Mouse (Mus musculus) forebrain, embryonic 11.5 days (tissue): ENCODE measurements around the gene Olfr789. TPM values are rescaled to one million over a fixed set of nuclear protein-coding genes. Genes with fewer than 3 reads are reported as not detected.

Source experiments
- ATAC-seq: fragments of 200-750 bp; cut with Nextera tagmentation; replicated peaks from 2 replicates; pipeline ENCODE4 v1.8.0; 2017; ENCODE audit warnings: moderate TSS enrichment; ENCODE audit not compliant: low FRiP score
- DNase-seq: peaks from one replicate; pipeline ENCODE4 v3.0.0-alpha.2; 2017; ENCODE audit warnings: low spot score
- H3K27ac ChIP-seq: fragments of 300-500 bp; sonication (generic); 2 replicates; pipeline ENCODE4 v1.5.1; 2014; ENCODE audit warnings: low read depth, low read length
- H3K27me3 ChIP-seq: fragments of 300-500 bp; sonication (generic); 2 replicates; pipeline ENCODE4 v1.6.1; 2014; ENCODE audit warnings: mild to moderate bottlenecking, low read length, mixed read lengths; ENCODE audit not compliant: control insufficient read depth, insufficient read depth
- H3K36me3 ChIP-seq: fragments of 300-500 bp; sonication (generic); 2 replicates; pipeline ENCODE4 v1.6.1; 2014; ENCODE audit warnings: mild to moderate bottlenecking, low read length, moderate library complexity, mixed read lengths; ENCODE audit not compliant: control insufficient read depth, insufficient read depth
- H3K4me1 ChIP-seq: fragments of 300-500 bp; sonication (generic); replicated peaks from 2 replicates; pipeline ENCODE4 v1.6.1; 2014; ENCODE audit warnings: low read length, mixed read lengths; ENCODE audit not compliant: control insufficient read depth, insufficient read depth
- H3K4me2 ChIP-seq: fragments of 300-500 bp; sonication (generic); 2 replicates; pipeline ENCODE4 v1.6.1; 2014; ENCODE audit warnings: low read depth, mild to moderate bottlenecking, low read length, moderate library complexity, mixed read lengths; ENCODE audit not compliant: severe bottlenecking
- H3K4me3 ChIP-seq: fragments of 300-500 bp; sonication (generic); 2 replicates; pipeline ENCODE4 v1.5.1; 2014; ENCODE audit warnings: low read depth, low read length
- H3K9ac ChIP-seq: fragments of 300-500 bp; sonication (generic); 2 replicates; pipeline ENCODE4 v1.6.1; 2014; ENCODE audit warnings: low read length
- H3K9me3 ChIP-seq: fragments of 300-500 bp; sonication (generic); 2 replicates; pipeline ENCODE4 v1.6.1; 2016; ENCODE audit warnings: low read length, mixed read lengths; ENCODE audit not compliant: control insufficient read depth
- WGBS: fragments of 180-500 bp; shearing (Covaris S2); extraction: QIAGEN DNeasy Blood & Tissue Kit; methylation state at CpG from one replicate; pipeline ENCODE4 v1.1.7; 2014; 5-methylcytosine and 5-hydroxymethylcytosine counted together
- polyA plus RNA-seq: library from polyadenylated mRNA; unstranded; fragments of >200 nt; fragmentation: Nextera tagmentation; extraction: Ambion mirVana; gene quantifications from 2 replicates; pipeline ENCODE4 v1.2.1, GENCODE M21; 2014

The Olfr789 gene
- not detected in 2 replicates for polyA plus RNA-seq

DNA sequence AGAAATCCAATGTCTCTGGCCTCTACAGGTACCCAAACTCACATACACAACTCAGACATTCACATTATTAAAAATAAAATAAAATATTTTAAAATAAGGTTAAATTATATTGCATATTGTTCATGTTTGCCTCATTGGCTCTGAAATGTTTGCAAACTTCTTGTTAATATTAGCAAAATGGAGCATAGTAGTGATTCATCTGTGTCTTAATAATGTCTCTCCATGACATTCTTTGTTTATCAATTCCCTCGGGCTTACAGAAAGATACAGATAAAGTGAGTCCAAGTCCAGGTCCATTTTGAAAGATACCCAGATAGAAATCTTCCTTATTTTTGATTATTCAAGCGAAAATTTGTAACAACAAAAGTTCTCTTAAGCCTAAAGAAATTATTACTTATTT is at the start of gene Olfr789:
TSS of gene Olfr789 (plus strand) at position 301 of the 400 bp plus-strand sequence.
- Histone ChIP-seq H3K4me3 (no peak within 1 kb of the TSS), H3K9me3 (no peaks in the 10 kb centered on the region), H3K27ac (no peak within 1 kb of the TSS), H3K4me1 (no peaks in the 10 kb centered on the region), H3K9ac (no peak within 1 kb of the TSS), H3K4me2 (no peak within 1 kb of the TSS), H3K27me3 (no peaks in the 10 kb centered on the region), H3K36me3 (no peaks in the 10 kb centered on the region)
- ATAC-seq (no peak), DNase-seq (no peak)
- 53% methylated on average over 2 of the region's 2 CpGs for WGBS

DNA sequence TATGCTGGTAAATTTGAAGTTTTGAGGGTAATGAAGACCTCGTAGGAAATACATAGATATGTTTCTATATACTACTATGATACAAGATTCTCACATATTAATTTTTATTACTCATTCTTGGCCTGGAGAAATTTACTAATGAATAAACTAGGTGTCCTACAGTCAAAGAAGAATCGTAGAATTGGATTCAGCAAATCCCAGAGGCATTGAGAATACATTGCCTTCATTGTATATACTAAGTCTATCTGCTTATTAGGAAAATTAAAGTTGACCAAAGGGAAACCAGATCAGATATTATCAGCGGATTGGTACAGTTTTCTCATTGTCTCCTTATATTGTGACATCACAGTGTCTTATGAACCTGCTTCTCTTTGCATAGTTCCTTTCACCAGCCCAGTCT is 23.0 kb upstream of the Olfr789 start, which contains the start of gene Olfr787:
TSS of gene Olfr787 (plus strand) at position 301 of the 400 bp plus-strand sequence.
- H3K9me3 ChIP-seq = no peaks in the 10 kb centered on the region
- no peak within 1 kb of the TSS for H3K27ac ChIP-seq
- WGBS = 81% methylated on average over 3 of the region's 3 CpGs
- H3K4me3 ChIP-seq = no peak within 1 kb of the TSS
- no peak within 1 kb of the TSS for H3K4me2 ChIP-seq
- ATAC-seq = no peak
- H3K27me3 ChIP-seq = no peaks in the 10 kb centered on the region
- H3K36me3 ChIP-seq = no peaks in the 10 kb centered on the region
- no peaks in the 10 kb centered on the region for H3K4me1 ChIP-seq
- DNase-seq = no peak
- H3K9ac ChIP-seq = no peak within 1 kb of the TSS

DNA sequence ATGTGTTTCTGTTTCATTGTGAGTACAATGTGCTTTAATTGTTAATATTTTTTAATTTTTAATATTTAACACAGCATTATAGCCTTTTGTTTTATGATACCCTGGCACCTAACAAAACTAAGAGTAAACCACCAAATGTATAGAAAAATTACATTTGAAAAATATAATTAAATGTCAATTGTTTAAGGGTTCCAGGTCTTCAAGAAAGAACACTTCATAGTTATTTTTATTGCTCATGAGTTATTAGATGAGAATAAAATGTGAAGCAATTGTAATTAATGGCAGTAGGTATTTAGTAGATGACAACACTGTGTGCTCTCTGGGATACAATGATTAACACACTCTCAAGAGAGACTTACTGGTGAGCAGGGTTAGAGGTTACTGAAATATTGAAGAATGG is 13.9 kb upstream of the Olfr789 start, which contains the start of gene Olfr788:
TSS of gene Olfr788 (plus strand) at position 301 of the 400 bp plus-strand sequence.
- Histone ChIP-seq H3K4me1 (no peaks in the 10 kb centered on the region), H3K9me3 (no peaks in the 10 kb centered on the region), H3K36me3 (no peaks in the 10 kb centered on the region), H3K27me3 (no peaks in the 10 kb centered on the region), H3K4me3 (no peak within 1 kb of the TSS), H3K4me2 (no peak within 1 kb of the TSS), H3K27ac (no peak within 1 kb of the TSS), H3K9ac (no peak within 1 kb of the TSS)
- no peak for ATAC-seq
- DNase-seq = no peak

DNA sequence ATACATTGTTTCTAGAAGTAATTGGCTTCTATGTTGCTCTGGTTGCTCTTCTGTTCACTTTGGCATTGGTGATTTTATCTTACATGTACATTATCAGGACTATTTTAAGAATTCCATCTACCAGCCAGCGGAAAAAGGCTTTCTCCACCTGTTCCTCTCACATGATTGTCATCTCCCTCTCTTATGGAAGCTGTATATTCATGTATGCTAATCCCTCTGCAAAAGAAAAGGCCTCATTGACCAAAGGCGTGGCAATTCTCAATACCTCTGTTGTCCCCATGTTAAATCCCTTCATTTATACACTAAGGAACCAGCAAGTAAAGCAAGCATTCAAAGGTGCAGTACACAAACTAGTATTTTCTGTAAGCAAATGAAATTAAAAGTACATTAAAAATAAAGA is 11.3 kb upstream of the Olfr789 start:
- no peaks in the 10 kb centered on the region for H3K27me3 ChIP-seq
- no peaks in the 10 kb centered on the region for H3K4me1 ChIP-seq
- no peak for ATAC-seq
- H3K27ac ChIP-seq = no peak overlapping the region
- no peak overlapping the region for H3K4me3 ChIP-seq
- H3K9me3 ChIP-seq = no peaks in the 10 kb centered on the region
- no peaks in the 10 kb centered on the region for H3K36me3 ChIP-seq
- no peak overlapping the region for H3K9ac ChIP-seq
- no peak for DNase-seq
- WGBS = 51% methylated on average over 2 of the region's 2 CpGs
- no peak overlapping the region for H3K4me2 ChIP-seq

DNA sequence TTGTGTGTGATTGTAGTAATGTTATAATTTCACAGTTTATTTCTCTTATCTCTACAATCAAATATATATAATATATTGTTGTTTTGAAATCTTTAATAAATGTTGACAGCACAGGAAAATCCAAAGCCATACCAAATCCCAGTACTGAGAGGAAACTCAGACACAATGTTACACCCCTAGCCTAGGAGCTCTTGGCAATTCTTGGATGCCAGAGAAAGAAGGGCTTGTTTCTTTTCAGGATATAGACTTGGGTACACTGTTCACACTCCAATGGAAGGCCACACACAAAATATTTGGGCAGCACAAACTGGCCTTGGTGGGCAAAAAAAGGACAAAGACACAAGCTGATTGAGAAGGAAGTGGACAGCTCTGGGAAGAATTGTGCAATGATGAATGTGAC is 10.8 kb upstream of the Olfr789 start:
- Histone ChIP-seq H3K9ac (no peak overlapping the region), H3K36me3 (no peaks in the 10 kb centered on the region), H3K4me1 (no peaks in the 10 kb centered on the region), H3K4me2 (no peak overlapping the region), H3K27ac (no peak overlapping the region), H3K27me3 (no peaks in the 10 kb centered on the region), H3K9me3 (no peaks in the 10 kb centered on the region), H3K4me3 (no peak overlapping the region)
- ATAC-seq (no peak; the same call in 1 of the 2 replicates), DNase-seq (no peak)

DNA sequence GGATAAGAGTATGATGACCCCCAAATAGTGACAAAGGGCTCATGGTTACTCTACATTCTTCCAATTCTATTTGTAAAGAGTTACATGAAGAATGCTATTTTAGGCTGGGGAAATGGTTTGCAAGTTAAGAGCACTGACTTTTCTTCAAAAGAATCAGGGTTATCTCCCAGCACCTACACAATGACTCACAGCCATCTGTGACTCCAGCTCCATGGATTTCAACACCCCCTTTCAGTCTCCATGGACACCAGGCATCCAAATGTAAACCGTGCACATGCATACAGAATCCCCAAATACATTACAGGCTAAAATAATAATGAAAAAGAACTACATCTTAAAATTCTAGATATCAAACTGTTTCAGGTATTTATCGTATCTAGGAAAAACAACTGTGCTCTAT is 5.5 kb downstream of the Olfr789 start:
- 80% methylated on average over 2 of the region's 2 CpGs for WGBS
- Histone ChIP-seq H3K9ac (no peak overlapping the region), H3K4me1 (no peaks in the 10 kb centered on the region), H3K4me2 (no peak overlapping the region), H3K36me3 (no peaks in the 10 kb centered on the region), H3K4me3 (no peak overlapping the region), H3K27me3 (no peaks in the 10 kb centered on the region), H3K27ac (no peak overlapping the region), H3K9me3 (no peaks in the 10 kb centered on the region)
- no peak for DNase-seq
- ATAC-seq = no peak

DNA sequence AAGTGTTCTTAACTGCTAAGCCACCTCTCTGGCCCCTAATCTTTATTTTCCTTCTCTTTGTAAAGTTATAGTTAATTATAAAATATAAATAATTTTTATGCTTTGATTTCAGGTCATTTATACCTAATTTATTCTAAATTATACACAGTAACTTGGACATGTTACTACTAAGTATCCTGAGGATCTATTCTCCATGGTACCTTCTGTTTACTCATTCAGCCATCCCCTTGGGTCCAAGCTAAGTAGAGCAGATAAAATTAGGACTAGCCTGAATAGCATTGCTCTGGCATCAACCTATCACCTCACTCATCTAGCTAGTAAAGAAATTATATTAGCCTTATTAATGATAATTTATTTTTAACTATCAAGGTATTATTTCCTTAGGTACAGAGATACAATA is 13.6 kb downstream of the Olfr789 start, which contains the start of gene Olfr790:
TSS of gene Olfr790 (plus strand) at position 301 of the 400 bp plus-strand sequence.
- no peak for ATAC-seq

DNA sequence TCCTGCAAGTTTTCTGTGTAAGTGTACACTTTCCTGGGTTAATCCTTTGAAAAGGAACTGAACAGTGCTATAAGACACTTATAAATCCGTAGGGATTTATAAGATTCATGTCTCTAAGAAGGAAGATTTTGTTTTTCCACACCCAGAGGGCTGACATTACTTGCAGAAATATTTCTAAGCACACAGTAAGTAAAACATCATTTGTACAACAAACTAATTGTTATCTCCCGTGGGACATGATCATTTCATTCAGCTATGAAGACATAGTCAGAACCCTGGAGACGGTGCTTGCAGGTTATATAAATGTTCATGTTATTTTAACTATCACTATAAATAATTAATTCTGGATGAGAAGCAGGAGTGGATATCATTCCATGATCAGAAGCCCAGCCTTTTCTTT is 36.9 kb downstream of the Olfr789 start, which contains the start of gene Olfr791:
TSS of gene Olfr791 (plus strand) at position 301 of the 400 bp plus-strand sequence.
- no peaks in the 10 kb centered on the region for H3K36me3 ChIP-seq
- H3K9ac ChIP-seq = no peak within 1 kb of the TSS
- DNase-seq = no peak
- no peak for ATAC-seq
- 82% methylated on average over 3 of the region's 3 CpGs for WGBS
- no peaks in the 10 kb centered on the region for H3K4me1 ChIP-seq
- H3K27ac ChIP-seq = no peak within 1 kb of the TSS
- H3K4me3 ChIP-seq = no peak within 1 kb of the TSS
- H3K4me2 ChIP-seq = no peak within 1 kb of the TSS
- no peaks in the 10 kb centered on the region for H3K27me3 ChIP-seq
- no peaks in the 10 kb centered on the region for H3K9me3 ChIP-seq

More for the DNA sequence above, 13.6 kb downstream of the Olfr789 start, which contains the start of gene Olfr790:
- Histone ChIP-seq H3K27me3 (no peaks in the 10 kb centered on the region), H3K4me1 (no peaks in the 10 kb centered on the region), H3K9me3 (no peaks in the 10 kb centered on the region), H3K9ac (no peak within 1 kb of the TSS), H3K4me2 (no peak within 1 kb of the TSS), H3K36me3 (no peaks in the 10 kb centered on the region), H3K27ac (no peak within 1 kb of the TSS), H3K4me3 (no peak within 1 kb of the TSS)
- DNase-seq = no peak

DNA sequence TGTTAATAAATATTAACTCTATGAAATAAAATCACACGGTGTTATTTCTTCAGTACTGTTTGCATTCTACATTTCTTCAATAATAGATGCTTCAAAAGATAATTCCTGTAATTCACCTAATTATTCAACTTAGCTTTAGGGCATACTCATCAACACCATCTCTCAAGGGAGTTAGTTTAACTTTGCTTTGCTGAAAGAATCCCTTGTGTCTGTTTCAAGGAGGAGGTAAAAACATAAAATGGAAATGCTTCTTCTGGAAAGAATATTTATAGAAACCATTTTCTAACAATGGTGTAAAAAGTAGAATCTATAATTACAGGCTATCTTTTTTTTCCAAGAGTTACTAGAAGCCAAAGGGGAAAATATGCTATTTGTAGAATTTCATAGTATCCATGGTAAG is 54.3 kb downstream of the Olfr789 start, which contains the start of gene Olfr792:
TSS of gene Olfr792 (plus strand) at position 301 of the 400 bp plus-strand sequence.
- no peaks in the 10 kb centered on the region for H3K36me3 ChIP-seq
- 91% methylated on average over 1 of the region's 1 CpGs for WGBS

More for the DNA sequence above, 54.3 kb downstream of the Olfr789 start, which contains the start of gene Olfr792:
- DNase-seq (no peak), ATAC-seq (no peak)
- Histone ChIP-seq H3K27ac (no peak within 1 kb of the TSS), H3K27me3 (no peaks in the 10 kb centered on the region), H3K4me1 (no peaks in the 10 kb centered on the region), H3K9me3 (no peaks in the 10 kb centered on the region), H3K9ac (no peak within 1 kb of the TSS), H3K4me2 (no peak within 1 kb of the TSS), H3K4me3 (no peak within 1 kb of the TSS)
